Mouse (Mus musculus): Measurements from ENCODE around the gene Hao2. TPM values are rescaled to one million over a fixed set of nuclear protein-coding genes. Genes with fewer than 3 reads are reported as not detected.
A peak's percentile ranks its signal among the peaks of the same experiment; 100 is the strongest.

The Hao2 gene
- not detected in 2 replicates for polyA plus RNA-seq (2014; fragmentation: Nextera tagmentation; extraction: Ambion mirVana)

- H3K9ac ChIP-seq (replicated peaks; ENCODE audit: low read depth, low read length), result no peak within 1 kb of the TSS
- H3K36me3 ChIP-seq (ENCODE audit: control insufficient read depth, insufficient read depth, low read length), result no peaks in the 10 kb centered on the region
- no peaks in the 10 kb centered on the region for H3K27me3 ChIP-seq (ENCODE audit: control insufficient read depth, insufficient read depth, low read length)
- H3K4me2 ChIP-seq (replicated peaks; ENCODE audit: low read depth, low read length), result no peak within 1 kb of the TSS
- 67% methylated on average over 3 of the region's 3 CpGs for WGBS
- H3K9me3 ChIP-seq (ENCODE audit: control insufficient read depth, low read depth, low read length), result no peaks in the 10 kb centered on the region
- no peak within 1 kb of the TSS for H3K27ac ChIP-seq (ENCODE audit: low read length)
- H3K4me1 ChIP-seq (ENCODE audit: control insufficient read depth, insufficient read depth, low read length), result no peaks in the 10 kb centered on the region
- ATAC-seq (ENCODE audit: insufficient number of reproducible peaks, insufficient read depth, low FRiP score, low read depth), result no peak
- H3K4me3 ChIP-seq (ENCODE audit: low read depth, low read length), result no peak within 1 kb of the TSS
Observed at GRCm38 (mm10) chr3:98893057-98893772, at the start of gene Hao2. TSS of gene Hao2 (minus strand) at chr3:98893239.

GRCm38 (mm10) chr3:98941601-98942000 lies 48.6 kb upstream of the Hao2 start:
- Histone ChIP-seq H3K27ac (ENCODE audit: low read length) (no peak overlapping the region), H3K9me3 (ENCODE audit: control insufficient read depth, low read depth, low read length) (no peaks in the 10 kb centered on the region), H3K4me2 (replicated peaks; ENCODE audit: low read depth, low read length) (peak overlapping the region; percentile 51), H3K27me3 (ENCODE audit: control insufficient read depth, insufficient read depth, low read length) (no peaks in the 10 kb centered on the region), H3K36me3 (ENCODE audit: control insufficient read depth, insufficient read depth, low read length) (no peaks in the 10 kb centered on the region), H3K4me1 (ENCODE audit: control insufficient read depth, insufficient read depth, low read length) (0 out of 2 replicates have a peak, but pooled peaks cover 7% of the 10 kb centered on the region), H3K4me3 (ENCODE audit: low read depth, low read length) (peak overlapping the region; percentile 21), H3K9ac (replicated peaks; ENCODE audit: low read depth, low read length) (no peak overlapping the region)
- ATAC-seq (ENCODE audit: insufficient number of reproducible peaks, insufficient read depth, low FRiP score, low read depth), result 0 out of 2 replicates have a peak, but pooled peaks have one; percentile 28
- WGBS, result 39% methylated on average over 10 of the region's 10 CpGs

- Histone ChIP-seq H3K4me1 (ENCODE audit: control insufficient read depth, insufficient read depth, low read length) (0 out of 2 replicates have a peak, but pooled peaks cover 7% of the 10 kb centered on the region), H3K9ac (replicated peaks; ENCODE audit: low read depth, low read length) (no peak overlapping the region), H3K4me3 (ENCODE audit: low read depth, low read length) (peak overlapping the region; percentile 21), H3K36me3 (ENCODE audit: control insufficient read depth, insufficient read depth, low read length) (no peaks in the 10 kb centered on the region), H3K4me2 (replicated peaks; ENCODE audit: low read depth, low read length) (peak overlapping the region; percentile 51), H3K27ac (ENCODE audit: low read length) (no peak overlapping the region), H3K27me3 (ENCODE audit: control insufficient read depth, insufficient read depth, low read length) (no peaks in the 10 kb centered on the region), H3K9me3 (ENCODE audit: control insufficient read depth, low read depth, low read length) (no peaks in the 10 kb centered on the region)
- 2% methylated on average over 24 of the region's 24 CpGs for WGBS
- ATAC-seq (ENCODE audit: insufficient number of reproducible peaks, insufficient read depth, low FRiP score, low read depth), result 0 out of 2 replicates have a peak, but pooled peaks have one; percentile 56
Observed at GRCm38 (mm10) chr3:98941066-98941551, 48.1 kb upstream of the Hao2 start.

GRCm38 (mm10) chr3:98940225-98940624 lies 47.2 kb upstream of the Hao2 start:
- H3K9ac ChIP-seq (replicated peaks; ENCODE audit: low read depth, low read length), result no peak overlapping the region
- no peak overlapping the region for H3K27ac ChIP-seq (ENCODE audit: low read length)
- H3K36me3 ChIP-seq (ENCODE audit: control insufficient read depth, insufficient read depth, low read length), result no peaks in the 10 kb centered on the region
- 0 out of 2 replicates have a peak, but pooled peaks cover 7% of the 10 kb centered on the region for H3K4me1 ChIP-seq (ENCODE audit: control insufficient read depth, insufficient read depth, low read length)
- ATAC-seq (ENCODE audit: insufficient number of reproducible peaks, insufficient read depth, low FRiP score, low read depth), result no peak
- no peak overlapping the region for H3K4me3 ChIP-seq (ENCODE audit: low read depth, low read length)
- 70% methylated on average over 4 of the region's 4 CpGs for WGBS
- no peaks in the 10 kb centered on the region for H3K9me3 ChIP-seq (ENCODE audit: control insufficient read depth, low read depth, low read length)
- no peak overlapping the region for H3K4me2 ChIP-seq (replicated peaks; ENCODE audit: low read depth, low read length)
- H3K27me3 ChIP-seq (ENCODE audit: control insufficient read depth, insufficient read depth, low read length), result no peaks in the 10 kb centered on the region

GRCm38 (mm10) chr3:98936446-98936845 lies 43.4 kb upstream of the Hao2 start:
- Histone ChIP-seq H3K4me3 (ENCODE audit: low read depth, low read length) (no peak overlapping the region), H3K27ac (ENCODE audit: low read length) (no peak overlapping the region), H3K36me3 (ENCODE audit: control insufficient read depth, insufficient read depth, low read length) (no peaks in the 10 kb centered on the region), H3K27me3 (ENCODE audit: control insufficient read depth, insufficient read depth, low read length) (no peaks in the 10 kb centered on the region), H3K9me3 (ENCODE audit: control insufficient read depth, low read depth, low read length) (no peaks in the 10 kb centered on the region), H3K9ac (replicated peaks; ENCODE audit: low read depth, low read length) (no peak overlapping the region), H3K4me2 (replicated peaks; ENCODE audit: low read depth, low read length) (no peak overlapping the region), H3K4me1 (ENCODE audit: control insufficient read depth, insufficient read depth, low read length) (peaks cover 5% of the 10 kb centered on the region; the same call in 1 of the 2 replicates)
- WGBS, result 86% methylated on average over 3 of the region's 3 CpGs
- ATAC-seq (ENCODE audit: insufficient number of reproducible peaks, insufficient read depth, low FRiP score, low read depth), result no peak

GRCm38 (mm10) chr3:98934601-98935000 lies 41.6 kb upstream of the Hao2 start:
- WGBS, result 69% methylated on average over 7 of the region's 7 CpGs
- ATAC-seq (ENCODE audit: insufficient number of reproducible peaks, insufficient read depth, low FRiP score, low read depth), result no peak

GRCm38 (mm10) chr3:98934041-98934440 lies 41.0 kb upstream of the Hao2 start:
- no peaks in the 10 kb centered on the region for H3K36me3 ChIP-seq (ENCODE audit: control insufficient read depth, insufficient read depth, low read length)
- 67% methylated on average over 1 of the region's 1 CpGs for WGBS
- no peaks in the 10 kb centered on the region; the same call in 1 of the 2 replicates for H3K4me1 ChIP-seq (ENCODE audit: control insufficient read depth, insufficient read depth, low read length)
- H3K27ac ChIP-seq (ENCODE audit: low read length), result no peak overlapping the region
- no peak overlapping the region for H3K4me3 ChIP-seq (ENCODE audit: low read depth, low read length)
- no peak overlapping the region for H3K9ac ChIP-seq (replicated peaks; ENCODE audit: low read depth, low read length)
- H3K27me3 ChIP-seq (ENCODE audit: control insufficient read depth, insufficient read depth, low read length), result no peaks in the 10 kb centered on the region
- H3K9me3 ChIP-seq (ENCODE audit: control insufficient read depth, low read depth, low read length), result no peaks in the 10 kb centered on the region
- H3K4me2 ChIP-seq (replicated peaks; ENCODE audit: low read depth, low read length), result no peak overlapping the region
- no peak for ATAC-seq (ENCODE audit: insufficient number of reproducible peaks, insufficient read depth, low FRiP score, low read depth)

More at GRCm38 (mm10) chr3:98934601-98935000, 41.6 kb upstream of the Hao2 start:
- Histone ChIP-seq H3K9me3 (ENCODE audit: control insufficient read depth, low read depth, low read length) (no peaks in the 10 kb centered on the region), H3K4me3 (ENCODE audit: low read depth, low read length) (no peak overlapping the region), H3K27me3 (ENCODE audit: control insufficient read depth, insufficient read depth, low read length) (no peaks in the 10 kb centered on the region), H3K4me2 (replicated peaks; ENCODE audit: low read depth, low read length) (no peak overlapping the region), H3K9ac (replicated peaks; ENCODE audit: low read depth, low read length) (no peak overlapping the region), H3K4me1 (ENCODE audit: control insufficient read depth, insufficient read depth, low read length) (no peaks in the 10 kb centered on the region; the same call in 1 of the 2 replicates), H3K27ac (ENCODE audit: low read length) (no peak overlapping the region), H3K36me3 (ENCODE audit: control insufficient read depth, insufficient read depth, low read length) (no peaks in the 10 kb centered on the region)

- Histone ChIP-seq H3K9ac (replicated peaks; ENCODE audit: low read depth, low read length) (no peak overlapping the region), H3K27ac (ENCODE audit: low read length) (no peak overlapping the region), H3K4me3 (ENCODE audit: low read depth, low read length) (no peak overlapping the region), H3K27me3 (ENCODE audit: control insufficient read depth, insufficient read depth, low read length) (no peaks in the 10 kb centered on the region), H3K9me3 (ENCODE audit: control insufficient read depth, low read depth, low read length) (no peaks in the 10 kb centered on the region), H3K4me2 (replicated peaks; ENCODE audit: low read depth, low read length) (no peak overlapping the region), H3K36me3 (ENCODE audit: control insufficient read depth, insufficient read depth, low read length) (no peaks in the 10 kb centered on the region), H3K4me1 (ENCODE audit: control insufficient read depth, insufficient read depth, low read length) (no peaks in the 10 kb centered on the region; the same call in 1 of the 2 replicates)
- ATAC-seq (ENCODE audit: insufficient number of reproducible peaks, insufficient read depth, low FRiP score, low read depth), result peak; percentile 75
Observed at GRCm38 (mm10) chr3:98932421-98932820, 39.4 kb upstream of the Hao2 start.

All from stomach, embryonic 14.5 days (tissue).